Mouse (Mus musculus) left cerebral cortex, postnatal 10 days (tissue): Measurements from ENCODE around the gene Mylk. TPM values are rescaled to one million over a fixed set of nuclear protein-coding genes. Genes with fewer than 3 reads are reported as not detected.

ENCODE experiments used
- DNase-seq, 2 experiments: peaks; one replicate each; pipeline ENCODE4 v3.0.0; 2021 to 2022; ENCODE audit warnings: low spot score in 2 of 2, mixed read lengths in 1 of 2; ENCODE audit errors: extremely low spot score in 1 of 2
- intact Hi-C: fragments of 180-260 bp; cut with DNase I; formaldehyde crosslinking; loops from one replicate; pipeline ENCODE4 v1.15.1; 2025
- total RNA-seq, 2 experiments: library from RNA; stranded (reverse); gene quantifications; 2 replicates each; pipeline ENCODE4 v1.2.3; 2021

The Mylk gene
- total RNA-seq, 2 experiments from 2014 or later = 8.2 to 8.5 TPM

DNA sequence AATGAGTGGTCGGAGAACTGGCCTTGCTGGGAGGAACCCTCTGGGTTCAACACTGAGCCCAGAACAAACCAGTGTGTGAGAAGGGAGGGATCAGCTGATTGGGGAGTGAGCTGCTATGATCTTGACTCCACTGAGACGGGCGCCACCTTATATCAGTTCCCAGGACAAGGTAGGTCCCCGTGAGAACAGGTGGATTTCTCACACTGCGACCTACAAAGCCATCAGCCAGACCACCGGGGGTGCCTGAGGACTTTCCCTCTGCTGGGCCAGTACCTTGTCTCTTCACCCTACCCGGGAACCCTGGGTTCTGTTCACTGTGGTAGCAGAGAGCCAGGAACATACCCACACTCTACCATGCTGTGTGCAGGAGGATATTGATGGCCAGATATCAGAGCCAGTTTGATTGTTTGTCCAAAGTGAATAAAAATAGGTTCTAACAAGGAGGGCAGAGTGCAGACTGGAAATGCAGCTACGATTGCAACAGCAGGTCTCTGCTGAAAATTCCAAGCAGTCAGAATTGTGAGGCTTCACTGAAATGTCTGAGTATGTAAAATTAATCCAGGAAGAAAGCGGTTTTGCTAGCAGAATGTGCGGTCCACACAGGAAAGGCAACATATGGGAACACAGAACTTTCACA is 248.8 kb downstream of the Mylk start:
- intact Hi-C loops = no loop called here
- no peak for DNase-seq

DNA sequence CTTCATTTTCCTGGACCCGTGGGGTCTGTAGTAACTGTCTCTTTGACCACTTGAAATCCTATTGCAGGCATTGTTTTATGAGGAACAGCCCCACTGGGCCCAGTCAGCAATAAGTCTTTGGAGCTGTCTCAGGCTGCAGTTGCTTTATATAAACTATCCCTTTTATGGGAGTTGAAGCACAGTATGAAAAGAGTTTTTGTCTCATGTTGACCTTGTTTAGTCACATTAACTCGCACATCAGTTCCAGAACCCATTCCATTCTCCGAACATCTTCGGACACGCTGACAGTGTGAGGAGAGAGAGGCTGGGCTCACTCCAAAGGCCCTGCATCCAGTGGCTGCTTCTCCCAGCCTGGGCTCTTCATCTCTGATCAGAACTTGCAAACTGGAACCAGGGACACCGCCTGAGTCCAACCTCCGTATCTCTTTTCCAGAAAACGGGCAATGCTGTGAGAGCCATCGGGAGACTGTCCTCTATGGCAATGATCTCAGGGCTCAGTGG is 249.7 kb downstream of the Mylk start:
- intact Hi-C loops = no loop called here
- DNase-seq = no peak

DNA sequence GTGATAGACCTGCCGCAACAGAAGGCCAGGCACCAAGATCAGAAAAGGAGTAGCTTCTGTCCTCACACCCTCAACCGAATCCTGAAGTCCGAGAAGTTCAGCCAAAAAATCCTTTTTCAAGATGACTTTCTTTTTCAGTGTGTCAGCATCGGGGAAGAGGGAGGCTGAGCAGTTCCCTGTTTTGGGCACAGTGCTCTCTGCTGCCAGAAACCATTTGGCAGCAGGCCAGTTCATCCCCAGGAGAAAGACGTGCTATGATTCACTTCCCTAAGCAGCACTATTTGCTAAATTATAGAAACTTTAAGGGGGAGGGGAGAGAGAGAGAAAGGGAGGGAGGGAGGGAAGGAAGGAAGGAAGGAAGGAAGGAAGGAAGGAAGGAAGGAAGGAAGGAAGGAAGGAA is 251.1 kb downstream of the Mylk start:
- intact Hi-C loops = no loop called here
- peak; percentile 78 to 83 for DNase-seq

DNA sequence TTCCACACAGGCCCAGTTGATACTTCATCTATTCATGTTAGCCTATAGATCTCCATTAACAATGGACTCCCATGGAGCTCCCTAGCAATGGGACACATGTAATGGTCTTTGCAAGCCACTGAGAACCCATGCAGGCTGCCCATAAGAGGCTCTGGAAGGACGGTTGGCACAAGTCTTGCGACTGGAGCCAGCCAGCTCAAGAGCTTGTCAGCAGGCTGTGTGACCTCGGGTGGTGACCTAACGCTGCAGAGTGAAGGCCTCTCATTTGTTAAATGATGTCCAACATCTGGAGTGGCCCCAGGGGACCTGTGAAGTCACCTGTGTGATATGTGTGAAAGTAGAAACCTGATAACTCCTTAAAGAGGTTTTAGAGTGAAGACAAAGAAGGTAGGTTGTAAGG is 252.0 kb downstream of the Mylk start:
- intact Hi-C loops = no loop called here
- no peak for DNase-seq

DNA sequence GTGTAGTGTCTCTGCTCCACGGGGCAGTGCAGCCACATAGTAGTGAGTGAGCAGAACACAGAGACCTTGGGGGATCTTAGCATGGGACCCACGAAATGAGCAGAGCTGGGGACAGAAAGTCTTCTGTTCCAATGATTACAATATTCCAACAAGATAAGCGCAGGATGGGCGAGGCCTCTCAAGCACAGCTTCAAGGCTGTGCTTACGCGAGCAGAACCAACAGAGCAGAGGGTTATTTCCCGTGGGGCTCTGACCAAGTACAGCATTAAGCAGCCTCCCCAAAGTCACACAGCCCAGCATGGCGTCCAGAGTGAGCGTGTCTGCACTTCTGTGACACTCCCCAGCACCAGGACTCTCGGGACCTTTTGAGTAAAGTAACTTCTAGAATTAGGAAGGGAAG is 252.6 kb downstream of the Mylk start:
- intact Hi-C loops = no loop called here
- no peak for DNase-seq

DNA sequence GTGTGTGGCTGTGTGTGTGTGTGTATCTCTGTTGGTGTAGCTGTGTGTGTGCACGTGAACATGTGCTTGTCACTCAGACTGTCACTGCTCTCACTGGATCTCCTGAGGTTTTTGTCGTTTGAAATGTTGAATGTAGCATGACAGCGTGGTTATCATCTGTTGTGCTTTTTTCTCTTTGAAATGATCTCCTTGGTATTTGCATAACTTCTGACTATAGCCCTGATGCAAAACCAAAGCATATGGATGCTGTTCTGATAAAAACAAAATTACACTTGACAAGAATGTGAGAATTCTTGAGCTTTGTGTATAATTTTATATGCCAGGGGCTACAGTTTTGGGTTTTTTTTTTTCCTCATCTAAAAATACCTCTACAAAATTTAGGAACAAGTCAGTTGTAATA is 254.0 kb downstream of the Mylk start:
- no peak for DNase-seq
- intact Hi-C loops = no loop called here

DNA sequence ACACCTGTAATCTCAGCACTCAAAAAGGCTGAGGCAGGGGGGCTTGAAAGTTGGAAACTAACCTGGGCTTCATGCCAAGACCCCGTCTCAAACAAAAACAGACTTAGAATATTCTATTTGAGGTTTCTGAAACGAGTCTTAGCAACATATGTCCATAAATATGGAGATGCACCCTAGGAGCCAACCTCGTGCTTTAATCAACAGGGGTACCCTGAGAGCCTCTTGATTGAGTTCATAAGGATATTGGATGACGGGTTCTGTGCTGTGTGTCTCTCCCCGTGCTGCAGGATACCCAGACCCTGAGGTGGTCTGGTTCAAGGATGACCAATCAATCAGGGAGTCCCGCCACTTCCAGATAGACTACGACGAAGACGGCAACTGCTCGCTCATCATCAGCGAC is 255.0 kb downstream of the Mylk start:
- intact Hi-C loops = no loop called here
- DNase-seq = no peak

DNA sequence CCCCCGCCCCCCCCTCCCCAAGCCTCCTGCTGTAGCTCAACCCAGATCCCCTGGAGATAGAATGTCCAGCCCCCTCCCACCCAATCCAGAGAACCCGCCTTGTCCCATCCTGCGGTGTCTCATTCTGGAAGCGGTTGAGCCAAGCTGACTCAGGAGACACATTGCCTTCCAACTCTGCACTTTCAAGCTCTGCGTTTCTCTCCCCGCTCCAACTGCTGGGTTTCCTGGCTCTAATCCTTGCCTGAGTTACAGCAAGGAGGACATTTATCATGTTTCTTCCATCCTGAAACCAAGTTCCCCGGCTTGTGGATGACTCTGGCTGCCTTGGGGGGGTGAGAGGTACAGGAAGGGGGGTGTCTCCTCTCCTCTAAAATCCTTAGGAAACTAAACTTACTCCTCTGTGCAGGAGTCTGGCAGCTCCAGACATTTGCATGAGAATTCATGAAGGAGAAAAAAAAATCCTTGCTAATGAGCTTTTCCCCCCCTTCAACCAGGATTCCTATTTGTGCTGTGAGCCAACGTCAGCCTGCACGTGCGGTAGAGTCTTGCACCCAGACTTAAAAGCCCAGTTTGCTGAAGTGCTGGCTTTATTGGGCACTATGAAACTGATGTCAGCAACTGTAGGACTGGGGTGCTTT is 256.0 kb downstream of the Mylk start:
- no peak for DNase-seq
- intact Hi-C loops = no loop called here

DNA sequence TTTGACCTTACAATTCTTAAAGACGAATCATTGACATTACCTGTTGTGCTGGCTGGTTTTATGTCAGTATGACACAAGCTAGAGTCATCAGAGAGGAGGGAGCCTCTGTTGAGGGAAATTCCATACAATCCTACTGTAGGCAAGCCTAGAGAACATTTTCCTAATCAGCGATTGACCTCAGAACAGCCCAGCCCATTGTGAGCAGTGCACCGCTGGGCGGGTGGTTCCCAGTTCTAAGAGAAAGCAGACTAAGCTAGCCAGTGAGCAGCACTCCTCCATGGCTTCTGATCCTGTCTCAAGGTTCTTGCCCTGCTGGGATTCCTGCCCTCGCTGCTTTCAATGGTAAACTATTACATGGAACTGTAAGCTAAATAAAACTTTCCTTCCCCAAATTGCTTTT is 259.3 kb downstream of the Mylk start:
- intact Hi-C loops = no loop called here
- no peak for DNase-seq

DNA sequence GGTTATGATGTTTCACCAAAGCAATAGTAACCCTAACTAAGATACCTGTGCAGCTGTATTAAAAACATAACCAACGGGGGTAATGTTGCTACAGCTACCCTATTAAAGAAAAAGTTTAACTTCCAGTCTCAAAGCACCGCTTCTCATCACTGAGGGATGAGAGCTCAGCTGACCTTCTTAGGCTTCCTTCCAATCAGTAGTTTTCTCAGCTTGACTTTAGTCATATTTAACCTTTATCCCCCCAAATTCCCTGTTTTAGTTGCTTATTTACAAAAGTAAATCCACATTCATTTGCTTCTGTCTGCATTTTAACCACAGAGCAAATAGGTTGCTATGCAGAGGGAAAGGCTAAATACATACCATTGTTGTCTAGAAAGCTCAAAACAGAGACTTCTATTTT is 259.7 kb downstream of the Mylk start:
- intact Hi-C loops = no loop called here
- no peak for DNase-seq

DNA sequence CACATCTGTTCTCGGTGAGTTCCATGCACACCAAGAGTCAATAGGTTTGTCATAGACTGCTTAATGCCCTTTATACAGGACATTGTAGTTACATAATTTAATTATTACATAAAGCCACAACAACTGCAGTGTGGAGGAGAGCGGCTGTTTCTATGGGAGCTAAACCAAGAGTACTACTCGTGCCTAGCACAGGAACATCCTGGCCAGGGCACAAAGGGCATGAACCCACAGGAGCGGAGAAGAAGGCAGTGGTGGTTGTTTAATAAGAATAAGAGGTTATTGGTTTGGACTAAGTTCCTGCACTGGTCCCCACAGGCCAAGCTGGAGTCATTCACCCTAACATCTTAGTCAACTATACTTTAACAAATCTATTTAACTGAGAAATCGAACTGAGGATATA is 261.2 kb downstream of the Mylk start:
- intact Hi-C loops = no loop called here
- no peak for DNase-seq

DNA sequence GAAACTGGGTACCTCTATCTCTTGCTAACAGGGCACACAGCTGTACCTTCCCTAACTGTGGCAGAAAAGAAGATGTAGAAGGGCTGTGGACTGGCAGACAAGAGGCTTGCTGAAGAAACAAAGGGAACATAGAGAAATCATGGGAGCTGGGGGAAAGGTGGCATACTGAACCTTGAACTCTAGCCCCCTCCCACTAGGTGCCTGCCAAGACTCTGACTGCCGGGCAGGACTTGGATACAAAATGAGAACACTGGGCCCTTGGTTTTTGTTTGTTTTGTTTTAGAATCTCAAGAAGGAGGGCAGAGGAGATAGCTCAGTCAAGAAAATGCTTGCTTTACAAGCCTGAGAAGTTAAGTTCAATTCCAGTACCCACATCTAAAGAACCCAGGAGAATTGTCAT is 262.4 kb downstream of the Mylk start:
- no peak for DNase-seq
- intact Hi-C loops = no loop called here

DNA sequence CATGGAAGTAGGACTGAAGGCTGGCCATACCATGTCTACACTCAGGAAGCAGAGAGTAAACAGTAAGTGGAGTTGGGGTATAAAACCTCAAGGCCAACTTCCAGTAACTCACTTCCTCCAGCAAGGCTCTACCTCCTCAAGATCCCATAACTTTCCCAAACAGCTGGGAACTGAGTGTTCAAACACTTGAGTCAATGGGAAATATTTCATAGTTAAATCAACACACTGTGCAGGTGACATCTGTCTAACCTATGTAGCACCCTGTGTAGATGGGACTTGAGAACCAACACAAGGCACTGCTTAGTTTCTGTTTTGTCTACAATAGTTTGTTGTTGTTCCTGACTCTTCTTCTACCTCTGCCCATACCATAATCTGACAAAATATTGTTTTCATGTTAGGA is 263.4 kb downstream of the Mylk start:
- intact Hi-C loops = no loop called here
- no peak for DNase-seq

DNA sequence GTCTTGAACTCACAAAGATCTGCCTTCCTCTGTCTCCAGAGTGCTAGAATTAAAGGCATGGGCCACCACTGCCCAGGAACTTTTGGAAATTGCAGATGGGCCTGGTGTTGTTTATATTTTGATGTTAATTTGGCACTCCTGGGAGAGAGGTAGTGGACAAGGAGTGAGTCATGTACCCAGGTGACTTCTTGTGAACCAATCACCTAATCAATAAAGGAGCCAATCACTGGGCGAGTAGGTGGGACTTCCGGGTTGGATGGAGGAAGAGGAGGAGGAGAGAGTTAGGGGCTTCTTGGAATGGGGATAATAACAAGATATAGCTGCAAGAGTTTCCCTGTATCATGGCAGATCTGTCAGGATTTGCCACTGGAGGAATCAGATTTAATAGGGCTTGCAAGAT is 268.5 kb downstream of the Mylk start:
- DNase-seq = no peak
- intact Hi-C loops = no loop called here

DNA sequence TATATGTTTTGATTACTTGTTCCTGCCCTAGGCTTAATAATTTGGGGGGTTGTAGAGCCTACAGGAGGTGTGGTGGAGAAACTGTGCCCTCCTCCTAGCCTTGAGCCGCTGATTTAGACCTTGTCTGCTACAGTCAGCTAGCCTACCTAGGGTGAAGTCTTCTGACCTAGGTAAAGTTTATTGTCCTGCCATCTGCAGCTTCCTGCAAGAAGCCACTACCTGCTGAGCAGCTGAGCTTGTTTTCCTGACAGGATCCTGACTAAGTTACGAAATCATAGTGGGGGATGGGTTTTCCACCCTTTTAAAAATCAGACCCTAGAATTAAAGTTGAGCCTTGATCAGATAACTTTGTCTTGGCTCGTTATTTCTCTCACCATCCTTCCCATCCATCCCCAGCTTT is 271.5 kb downstream of the Mylk start:
- DNase-seq = no peak
- intact Hi-C loops = no loop called here

DNA sequence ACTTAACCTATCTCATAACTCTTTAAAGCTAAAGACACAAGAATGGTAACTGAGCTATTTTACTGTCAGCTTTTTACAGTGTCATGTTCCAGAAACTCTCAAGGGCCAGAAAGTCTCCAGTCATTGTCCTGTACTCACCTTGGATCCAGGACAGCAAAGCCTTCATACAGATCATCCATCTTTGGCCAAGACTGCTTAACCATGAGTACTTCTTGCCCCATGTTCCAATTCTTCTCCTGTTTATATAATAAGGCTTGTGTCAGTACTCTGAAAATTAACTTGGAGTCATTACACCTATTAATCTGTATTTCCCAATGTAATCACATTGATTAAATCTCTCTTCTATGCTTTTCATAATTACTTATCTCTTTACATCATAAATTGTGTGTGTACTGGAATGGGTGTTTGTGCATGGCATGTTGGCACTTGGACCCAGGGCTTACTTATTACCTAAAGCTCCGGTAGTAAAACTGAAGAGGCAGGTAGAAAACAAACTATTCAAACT is 273.5 kb downstream of the Mylk start:
- no peak for DNase-seq
- intact Hi-C loops = no loop called here

DNA sequence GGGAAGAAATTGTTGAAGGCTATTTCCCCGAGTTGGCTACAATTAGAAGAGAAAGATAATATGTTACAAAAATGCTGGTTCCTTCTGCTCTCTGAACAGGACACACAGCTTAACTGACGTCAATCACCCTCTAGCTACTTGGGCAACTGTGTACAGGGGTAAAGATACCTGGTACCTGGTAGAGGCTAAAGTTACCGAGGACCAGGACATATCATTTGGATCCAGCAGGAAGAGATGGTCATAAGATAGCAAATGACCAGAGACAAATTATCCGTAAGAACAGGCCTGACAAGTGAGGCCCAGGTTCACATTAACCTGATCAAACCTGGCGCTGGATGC is 276.9 kb downstream of the Mylk start:
- no peak for DNase-seq
- intact Hi-C loops = no loop called here

DNA sequence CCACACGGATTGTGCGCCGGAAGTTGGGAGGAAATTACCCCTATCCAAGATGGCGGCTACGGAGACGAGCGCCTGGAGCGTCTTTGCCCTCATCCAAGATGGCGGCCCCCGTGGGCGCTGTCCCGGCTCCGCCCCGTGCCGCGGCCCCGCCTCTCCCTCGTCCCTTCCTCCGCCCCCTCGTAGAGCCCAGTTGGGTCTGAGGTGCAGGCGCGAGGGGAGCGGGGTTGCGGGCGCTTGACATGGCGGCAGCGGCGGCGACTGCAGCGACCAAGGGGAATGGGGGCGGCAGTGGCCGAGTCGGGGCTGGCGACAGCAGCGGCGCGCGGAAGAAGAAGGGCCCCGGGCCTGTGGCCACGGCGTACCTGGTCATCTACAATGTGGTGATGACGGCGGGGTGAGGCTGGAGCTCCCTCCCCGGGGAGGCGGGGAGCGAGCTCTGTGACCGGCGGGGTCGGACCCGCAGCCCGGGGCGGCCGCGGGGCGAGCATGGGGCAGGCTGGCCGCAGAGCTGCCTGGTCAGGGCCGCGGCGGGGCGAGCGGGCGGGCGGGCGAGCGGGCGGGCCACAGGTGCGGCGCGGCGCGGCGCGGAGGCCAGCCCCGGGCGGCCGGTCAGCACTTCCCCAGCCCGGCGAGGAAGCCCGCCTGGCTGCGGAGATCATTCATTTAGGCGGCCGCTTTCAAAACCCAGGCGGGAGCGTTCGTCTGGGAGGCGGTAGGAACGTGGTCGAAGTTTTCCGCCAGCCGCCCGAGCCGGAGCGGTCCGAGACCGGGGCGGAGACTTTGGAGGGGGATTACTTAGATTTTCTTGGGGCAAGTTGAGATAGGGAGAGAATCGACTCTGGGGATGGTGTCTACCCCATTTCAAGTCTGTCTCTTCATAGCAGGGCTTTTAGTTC is 277.5 kb downstream of the Mylk start, which contains the start of gene Hacd2:
TSS of gene Hacd2 (plus strand) at position 187 of the 896 bp plus-strand sequence.
- DNase-seq = peak; percentile 92 to 96
- intact Hi-C loops = no loop called here

DNA sequence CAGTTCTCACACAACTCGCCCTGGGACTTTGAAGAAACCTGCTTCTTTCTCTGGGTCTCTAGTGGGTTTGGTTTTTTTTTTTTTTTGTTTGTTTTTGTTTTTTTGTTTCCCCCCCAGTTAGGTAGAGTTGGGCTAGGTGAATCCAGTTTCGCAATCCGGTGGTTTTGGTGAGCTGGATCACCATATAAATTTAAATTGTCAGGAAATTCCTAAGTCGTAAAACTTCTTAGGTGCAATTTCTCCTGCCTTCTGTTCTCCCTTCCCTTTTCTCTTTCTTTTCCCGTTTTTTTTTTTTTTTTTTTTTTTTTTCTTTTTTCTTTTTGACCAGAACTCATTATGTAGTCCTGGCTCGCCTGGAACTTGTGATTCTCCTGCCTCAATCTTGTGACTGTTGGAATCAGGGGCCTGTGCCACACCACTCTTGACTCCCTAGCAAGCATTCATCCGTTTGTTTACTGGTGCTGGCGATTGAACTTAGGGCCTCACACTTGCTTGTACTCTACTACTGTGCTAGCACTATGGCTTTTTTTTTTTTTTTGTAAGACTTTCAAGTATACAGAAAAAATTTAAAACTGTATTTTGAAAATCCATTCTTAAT is 278.2 kb downstream of the Mylk start:
- intact Hi-C loops = no loop called here
- DNase-seq = no peak
